In genomic region chr17:4382716-4383115, GRCm38 (mm10) we compare ENCODE assay signal across 13 mouse cellular contexts.
DNase-seq lines count a peak whose midpoint lies in the region.
"Had no signal": no experiment of that assay in that cellular context is flagged by ENCODE, and none has a peak within 500 bp of the region (broad histone marks: within the 10 kb centered on the region; RNA-seq: fewer than 3 reads in every experiment).

No protein-coding gene starts in this region.

- peak; percentile 7 to 47 for DNase-seq in frontal cortex, postnatal 36 days (ENCODE audit: low spot score in 2 of 2)
- DNase-seq in frontal cortex, postnatal 14 days (ENCODE audit: low spot score in 2 of 2) = no peak
- DNase-seq in left cerebral cortex, postnatal 14 days (ENCODE audit: low spot score in 2 of 2) = peak; percentile 9 to 20
- DNase-seq in left cerebral cortex, postnatal 4 days = no peak
- peak; percentile 59 for DNase-seq in brain, adult 2 months (ENCODE audit: low read depth, low spot score)
- peak; percentile 16 to 27 for DNase-seq in left cerebral cortex, postnatal 36 days (ENCODE audit: low spot score in 2 of 2)
- no peak for DNase-seq in heart, postnatal 14 days
- DNase-seq: adrenal gland, adult 2 months; adrenal gland, postnatal 25 days; cerebellum, adult 2 months; cerebellum, postnatal 10 days; gastrocnemius, postnatal 14 days; heart, adult 2 months had no signal

- intact Hi-C loops in left cerebral cortex, postnatal 14 days (cut with DNase I) = loop anchor here (2.0 to 5.0 kb wide), 2 partner anchors 85 to 524 kb away; no protein-coding TSS in a partner anchor
- intact Hi-C loops in left cerebral cortex, postnatal 4 days (cut with DNase I) = no loop called here
- intact Hi-C loops in left cerebral cortex, postnatal 36 days (cut with DNase I) = loop anchor here (5.0 kb wide), 1 partner anchor 525 kb away; no protein-coding TSS in a partner anchor
- intact Hi-C loops in heart, postnatal 14 days (cut with DNase I) = no loop called here

Comparison
In these comparisons a context has a peak if more than half of its experiments do, and no peak if none do; other contexts are left out.
1. DNase-seq: peak in frontal cortex, postnatal 36 days (2 of 2), left cerebral cortex, postnatal 14 days (2 of 2), brain, adult 2 months (single experiment) and left cerebral cortex, postnatal 36 days (2 of 2); none in frontal cortex, postnatal 14 days (0 of 2), left cerebral cortex, postnatal 4 days (single experiment) and heart, postnatal 14 days (0 of 2).
2. intact Hi-C loops: an anchor here in left cerebral cortex, postnatal 14 days (2.0 to 5.0 kb wide) and left cerebral cortex, postnatal 36 days (5.0 kb wide); none called in left cerebral cortex, postnatal 4 days and heart, postnatal 14 days.